Mouse (Mus musculus): Measurements from ENCODE around the gene Axl.
"Not testable (repeated sequence)": the region's sequence is repeated elsewhere in the genome, so short reads cannot be mapped to it uniquely, and the experiment has no call there.

The Axl gene

GRCm38 (mm10) chr7:25794775-25795174 is 6.3 kb upstream of the Axl start:
- DNase-seq (ENCODE audit: low spot score in 2 of 2): no peak

- no peak for DNase-seq (ENCODE audit: low spot score in 2 of 2)
Measured at GRCm38 (mm10) chr7:25793679-25794078, 5.2 kb upstream of the Axl start.

DNA sequence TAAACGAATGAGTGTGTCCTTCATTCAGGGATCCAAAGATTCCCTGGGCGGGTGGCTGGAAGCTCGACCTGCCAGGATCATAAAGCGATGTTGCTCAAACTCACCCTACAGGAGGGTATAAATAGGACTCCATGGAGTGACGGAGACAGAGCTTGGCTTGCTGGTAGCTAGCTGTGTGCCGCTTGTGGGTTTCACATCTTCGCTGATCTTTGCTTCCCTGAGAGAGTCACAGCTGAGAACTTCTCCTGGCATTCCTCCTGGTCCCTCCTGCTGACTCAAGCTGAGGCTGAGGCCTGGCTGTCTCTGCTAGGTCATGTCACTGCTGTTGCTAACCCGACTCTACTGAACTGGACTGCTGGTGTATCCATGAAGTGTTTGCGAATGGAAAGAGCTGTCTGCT is 4.5 kb upstream of the Axl start:
- DNase-seq (ENCODE audit: low spot score in 2 of 2): not testable (repeated sequence)

DNA sequence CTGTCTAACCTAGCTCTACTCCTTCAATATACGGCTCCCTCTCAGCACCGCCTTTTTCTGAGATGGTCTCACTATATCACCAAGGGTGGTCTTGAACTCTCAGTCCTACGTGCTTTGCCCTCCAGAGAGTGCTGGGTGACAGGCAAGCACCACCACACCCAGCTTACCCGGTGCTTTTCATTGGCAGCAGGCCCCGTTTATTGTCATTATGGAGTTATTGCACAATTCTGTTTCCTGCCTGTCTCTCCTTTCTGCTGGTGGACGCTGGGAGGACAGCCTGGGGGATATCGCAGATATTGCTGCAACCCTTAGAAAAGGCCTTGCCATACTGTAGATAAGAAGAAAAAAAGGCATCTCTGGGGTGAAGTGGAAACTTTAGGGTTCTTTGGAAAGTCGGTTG is 2.1 kb upstream of the Axl start:
- DNase-seq (ENCODE audit: low spot score in 2 of 2): no peak

GRCm38 (mm10) chr7:25789129-25789440 is 580 bp upstream of the Axl start:
- no peak for DNase-seq (ENCODE audit: low spot score in 2 of 2)

DNA sequence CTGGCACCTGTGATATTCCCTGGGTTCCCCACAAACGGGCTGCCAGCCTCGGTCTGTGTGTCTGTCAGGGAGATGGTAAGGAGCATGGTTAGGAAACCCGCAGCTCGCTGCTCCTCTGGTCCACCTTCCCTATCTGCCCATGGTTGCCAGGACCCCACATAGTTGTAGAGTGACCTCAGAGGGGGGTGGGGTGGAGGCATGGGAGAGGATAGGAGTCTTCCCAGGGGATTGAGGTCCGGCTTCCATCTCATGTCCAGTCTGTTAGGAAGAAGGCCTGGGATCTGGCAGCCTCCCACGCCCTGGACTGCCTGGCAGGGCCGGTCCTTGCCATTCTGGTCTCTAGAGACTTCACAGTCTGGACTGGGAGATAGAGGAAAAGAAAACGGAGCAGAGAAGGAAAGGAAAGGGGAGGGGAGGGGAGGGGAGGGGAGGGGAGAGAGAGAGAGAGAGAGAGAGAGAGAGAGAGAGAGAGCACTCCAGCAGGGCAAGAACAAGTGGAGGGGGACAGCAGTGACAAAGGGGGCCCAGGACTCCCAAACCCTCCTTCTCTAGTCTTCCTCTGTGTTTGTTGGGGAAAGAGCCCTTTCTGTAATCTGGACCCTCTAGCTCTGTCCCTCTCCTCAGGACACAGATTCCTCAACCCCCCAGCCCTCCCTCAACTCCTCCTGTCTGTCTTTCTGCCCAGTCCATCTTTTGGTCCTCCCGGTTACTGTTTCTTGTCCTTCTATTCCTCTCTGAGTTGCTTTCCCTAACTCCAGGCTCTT is 867 bp downstream of the Axl start:
- no peak for DNase-seq (ENCODE audit: low spot score in 2 of 2)

DNA sequence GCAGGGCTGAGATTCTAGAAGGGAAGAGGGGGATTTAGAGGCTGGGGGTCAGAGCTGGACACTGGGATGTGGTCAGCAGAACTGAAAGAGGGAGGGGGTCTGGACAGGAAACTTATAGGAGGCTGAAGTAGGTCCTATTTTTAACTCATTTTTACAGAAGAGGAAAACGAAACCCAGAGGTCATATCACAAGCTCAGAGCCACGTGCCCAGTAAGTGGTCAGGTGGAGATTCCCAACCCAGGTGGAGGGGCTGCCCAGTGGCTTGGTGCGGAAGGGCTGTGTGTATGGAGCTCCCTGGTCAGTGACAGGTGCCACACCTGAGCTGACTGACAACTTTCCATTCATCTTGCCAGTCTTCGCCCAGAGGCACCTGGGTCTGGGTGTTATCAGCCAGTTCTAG is 1.5 kb downstream of the Axl start:
- DNase-seq (ENCODE audit: low spot score in 2 of 2): no peak

GRCm38 (mm10) chr7:25785752-25786151 is 2.8 kb downstream of the Axl start:
- DNase-seq (ENCODE audit: low spot score in 2 of 2): no peak

- DNase-seq (ENCODE audit: low spot score in 2 of 2): no peak
Measured at GRCm38 (mm10) chr7:25784808-25785207, 3.7 kb downstream of the Axl start.

GRCm38 (mm10) chr7:25783746-25784145 is 4.8 kb downstream of the Axl start:
- DNase-seq (ENCODE audit: low spot score in 2 of 2): no peak

DNA sequence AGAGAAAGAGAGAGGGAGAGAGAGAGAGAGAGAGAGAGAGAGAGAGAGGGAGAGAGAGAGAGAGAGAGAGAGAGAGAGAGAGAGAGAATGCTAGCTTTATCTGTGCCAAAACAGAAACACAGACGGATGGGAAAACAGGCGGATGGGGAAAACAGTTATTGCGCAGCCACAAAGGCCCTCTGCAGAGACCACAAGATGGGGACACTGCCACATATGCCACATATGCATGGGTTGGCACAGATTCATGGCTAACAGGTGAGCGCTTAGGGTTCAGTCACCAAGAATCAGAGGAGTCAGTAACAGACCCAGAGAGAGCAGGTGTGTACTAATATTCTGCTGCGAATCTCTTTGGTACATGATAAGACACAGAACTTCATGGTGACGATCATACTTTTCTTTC is 5.8 kb downstream of the Axl start:
- no peak for DNase-seq (ENCODE audit: low spot score in 2 of 2)

DNA sequence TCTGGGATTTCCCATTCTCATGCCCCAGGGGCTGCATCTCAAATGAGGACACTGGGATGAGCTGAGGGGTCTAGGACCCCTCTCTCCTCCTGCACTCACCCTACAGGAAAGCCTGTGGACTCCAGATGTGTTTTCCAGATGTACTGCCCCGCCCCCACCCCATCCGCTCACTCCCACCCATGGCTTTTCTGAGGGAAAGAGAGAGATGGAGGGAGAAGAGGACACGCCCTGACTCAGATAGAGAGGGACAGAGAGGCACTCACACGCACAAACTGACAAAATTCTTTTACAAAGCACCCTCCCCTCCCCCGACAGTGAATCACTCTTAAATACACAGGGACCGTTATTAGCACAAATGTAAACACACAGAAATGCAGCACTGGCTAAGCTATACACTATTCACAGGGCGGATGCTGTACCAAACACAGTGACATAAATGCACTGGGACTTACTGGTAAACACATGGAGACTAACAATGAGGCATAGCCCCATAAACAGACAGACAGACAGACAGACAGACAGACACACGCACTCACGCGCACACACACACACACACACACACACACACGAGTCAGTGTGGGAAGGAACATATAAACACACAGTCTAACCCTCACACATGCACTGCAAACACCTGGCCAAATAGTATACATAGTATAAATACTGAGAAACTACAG is 6.4 kb downstream of the Axl start:
- no peak for DNase-seq (ENCODE audit: low spot score in 2 of 2)

- peak; percentile 74 to 79 for DNase-seq (ENCODE audit: low spot score in 2 of 2)
Measured at GRCm38 (mm10) chr7:25781321-25781936, 7.1 kb downstream of the Axl start.

- no peak for DNase-seq (ENCODE audit: low spot score in 2 of 2)
Measured at GRCm38 (mm10) chr7:25780753-25781152, 7.8 kb downstream of the Axl start.

DNA sequence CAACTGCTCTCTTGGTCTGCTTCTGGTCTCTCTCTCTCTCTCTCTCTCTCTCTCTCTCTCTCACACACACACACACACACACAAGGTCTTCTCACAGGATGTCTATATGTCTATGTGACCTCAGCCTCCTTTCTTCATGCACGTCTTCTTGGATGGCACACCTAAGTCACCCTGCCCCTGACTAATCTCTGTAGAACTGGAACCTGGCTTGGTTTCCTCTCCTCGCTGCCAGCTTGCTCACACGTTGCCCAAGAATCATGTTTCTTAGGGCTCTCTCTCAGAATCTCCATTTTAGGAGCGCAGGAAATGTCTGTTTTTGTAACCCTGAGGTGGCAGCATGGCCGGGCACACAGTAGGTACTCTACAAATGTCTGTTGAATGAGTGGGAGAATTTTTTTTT is 8.5 kb downstream of the Axl start:
- DNase-seq (ENCODE audit: low spot score in 2 of 2): no peak

GRCm38 (mm10) chr7:25768229-25768628 is 20.3 kb downstream of the Axl start:
- DNase-seq (ENCODE audit: low spot score in 2 of 2): no peak

DNA sequence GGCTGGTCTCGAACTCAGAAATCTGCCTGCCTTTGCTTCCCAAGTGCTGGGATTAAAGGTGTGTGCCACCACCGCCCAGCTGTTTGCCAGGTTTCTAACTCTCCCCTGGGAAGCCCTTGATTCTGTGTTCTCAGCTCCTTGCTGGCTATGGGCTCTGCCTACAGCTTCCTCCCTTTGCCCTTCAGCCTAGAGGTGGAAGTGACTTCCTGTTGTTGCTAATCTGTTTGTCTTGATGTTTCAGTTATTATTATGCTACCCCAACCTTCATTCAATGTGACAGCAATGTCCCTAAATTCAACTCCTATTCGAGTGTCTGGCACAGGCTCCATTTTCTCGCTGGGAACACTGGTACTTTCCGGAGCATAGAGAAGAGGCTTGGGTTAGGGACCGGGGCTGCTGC is 22.4 kb downstream of the Axl start:
- no peak for DNase-seq (ENCODE audit: low spot score in 2 of 2)

GRCm38 (mm10) chr7:25764221-25764620 is 24.3 kb downstream of the Axl start:
- DNase-seq (ENCODE audit: low spot score in 2 of 2): no peak

DNA sequence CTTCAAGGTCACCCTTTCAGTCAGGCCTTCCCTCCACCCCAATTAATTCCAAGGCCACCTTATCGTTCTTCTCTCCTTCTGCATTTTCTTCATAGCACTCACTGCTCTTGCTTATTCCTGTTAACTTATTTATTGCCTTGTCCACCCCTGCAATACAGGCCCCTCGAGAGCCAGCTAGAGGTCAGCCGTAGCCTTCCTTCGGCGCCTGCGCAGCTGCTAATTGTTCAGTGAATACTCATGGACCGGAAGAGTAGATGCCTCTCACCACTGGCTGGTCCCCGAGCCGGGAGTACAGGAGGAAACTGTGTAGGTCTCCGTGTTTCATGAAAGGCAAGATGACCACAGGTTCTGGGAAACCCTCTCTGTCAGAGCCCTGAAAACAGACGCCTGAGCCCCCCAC is 24.8 kb downstream of the Axl start:
- no peak for DNase-seq (ENCODE audit: low spot score in 2 of 2)

DNA sequence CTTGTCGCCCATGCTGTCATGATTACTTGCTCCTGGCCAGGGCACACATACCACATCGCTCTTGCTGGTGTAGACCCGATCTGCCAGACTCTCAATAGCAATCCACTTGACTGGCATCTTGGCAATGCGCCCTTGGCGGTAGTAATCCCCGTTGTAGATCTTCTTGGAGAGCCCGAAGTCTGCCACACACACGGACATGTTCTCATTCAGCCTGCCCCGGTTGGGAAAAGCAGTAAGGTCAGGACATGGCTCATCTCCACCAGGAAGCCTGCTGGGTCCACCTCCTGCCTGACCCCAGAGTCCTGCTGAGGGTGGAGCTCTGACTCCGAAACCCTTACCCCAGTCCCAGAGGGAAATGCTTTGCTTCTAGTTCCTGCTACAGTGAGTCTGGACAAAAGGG is 27.2 kb downstream of the Axl start:
- DNase-seq (ENCODE audit: low spot score in 2 of 2): peak; percentile 47 to 56

- peak; percentile 93 to 94 for DNase-seq (ENCODE audit: low spot score in 2 of 2)
Measured at GRCm38 (mm10) chr7:25756011-25756410, 32.5 kb downstream of the Axl start.

GRCm38 (mm10) chr7:25755468-25755833 is 33.1 kb downstream of the Axl start:
- peak; percentile 80 to 88 for DNase-seq (ENCODE audit: low spot score in 2 of 2)

DNA sequence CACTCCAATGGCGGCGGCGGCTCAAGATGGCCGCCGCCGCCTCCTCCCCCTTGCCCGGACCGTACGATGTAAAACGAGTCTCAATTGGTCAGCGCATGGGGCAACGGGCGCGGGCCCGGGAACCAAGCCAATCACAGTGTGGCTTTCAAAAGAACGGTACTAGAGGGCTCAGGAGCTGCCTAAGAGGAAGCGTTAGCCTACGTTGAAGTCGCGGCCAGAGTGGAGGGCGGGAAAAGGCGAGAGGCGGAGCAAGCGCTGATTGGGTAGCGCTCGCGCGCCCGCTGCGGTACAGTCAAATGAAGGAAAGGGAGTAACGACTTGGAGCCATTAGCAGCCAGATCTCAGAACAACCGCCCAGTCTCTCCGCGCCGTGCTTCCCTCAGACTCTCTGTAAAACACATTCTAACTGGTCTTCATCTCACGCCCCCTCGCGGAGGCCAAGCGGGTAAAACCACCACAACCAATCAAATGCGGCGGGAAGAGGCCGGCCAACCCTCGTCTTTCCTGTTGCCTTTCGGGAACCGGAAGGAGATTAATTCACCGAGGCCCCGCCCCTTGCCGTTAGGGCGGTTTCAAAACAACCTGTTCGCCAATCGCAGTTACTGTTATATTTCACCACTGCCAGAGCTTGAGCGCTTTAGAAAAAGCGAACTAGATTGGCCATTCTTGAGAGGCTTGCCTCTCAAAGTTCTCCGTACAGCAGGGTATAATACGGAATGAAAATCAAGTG is 33.6 kb downstream of the Axl start, which contains the start of gene Hnrnpul1:
Gene Hnrnpul1, minus strand, starts transcription at position 20 of the 730 bp plus-strand sequence.
- DNase-seq (ENCODE audit: low spot score in 2 of 2): peak; percentile 99 to 100

All from right cerebral cortex, postnatal 10 days (tissue).